Mouse (Mus musculus) MEL (cell line): ENCODE data around the gene Dok4. TPM values are rescaled to one million over a fixed set of nuclear protein-coding genes. Genes with fewer than 3 reads are reported as not detected.

ENCODE experiments used
- DNase-seq: peaks from one replicate; pipeline ENCODE4 v3.0.0; 2011; ENCODE audit warnings: low read depth, low spot score
- H3K27ac ChIP-seq: 2 replicates; pipeline ENCODE4 v1.5.1; 2012; ENCODE audit warnings: low read depth, mild to moderate bottlenecking, control low read depth, low read length, moderate library complexity; ENCODE audit not compliant: control insufficient read depth
- H3K27me3 ChIP-seq, 2 experiments: fragments of 150-350 bp in 1 of 2; sonication (generic) in 1 of 2; 2 replicates each; pipeline ENCODE4 v1.6.1; 2012; ENCODE audit warnings: low read length in 2 of 2, mild to moderate bottlenecking in 2 of 2, improper control_type of control experiment in 1 of 2, moderate library complexity in 1 of 2; ENCODE audit not compliant: insufficient read depth in 2 of 2, control insufficient read depth in 1 of 2
- H3K36me3 ChIP-seq, 2 experiments: 2 replicates each; pipeline ENCODE4 v1.6.1; 2012 to 2014; ENCODE audit warnings: low read length in 2 of 2, improper control_type of control experiment in 1 of 2, inconsistent platforms in 1 of 2, mild to moderate bottlenecking in 1 of 2; ENCODE audit not compliant: insufficient read depth in 2 of 2, control insufficient read depth in 1 of 2
- H3K4me1 ChIP-seq, 2 experiments: fragments of 150-350 bp in 1 of 2; sonication (generic) in 1 of 2; 2 replicates each; pipeline ENCODE4 v1.6.1; 2012; ENCODE audit warnings: low read length in 2 of 2, improper control_type of control experiment in 1 of 2, mild to moderate bottlenecking in 1 of 2; ENCODE audit not compliant: insufficient read depth in 2 of 2, control insufficient read depth in 1 of 2
- H3K4me3 ChIP-seq, 2 experiments: fragments of 150-350 bp in 1 of 2; sonication (generic) in 1 of 2; 2 replicates each; pipeline ENCODE4 v1.5.1; 2012; ENCODE audit warnings: low read depth in 2 of 2, low read length in 2 of 2, mild to moderate bottlenecking in 2 of 2, moderate library complexity in 2 of 2, control low read depth in 1 of 2, improper control_type of control experiment in 1 of 2; ENCODE audit not compliant: control insufficient read depth in 1 of 2, insufficient read depth in 1 of 2
- H3K79me2 ChIP-seq: 2 replicates; pipeline ENCODE4 v1.6.1; 2012; ENCODE audit warnings: mild to moderate bottlenecking, low read length, moderate library complexity; ENCODE audit not compliant: control insufficient read depth, poor library complexity, insufficient read depth
- H3K9ac ChIP-seq: 2 replicates; pipeline ENCODE4 v1.6.1; 2012; ENCODE audit warnings: low read depth, mild to moderate bottlenecking, control low read depth, low read length, moderate library complexity; ENCODE audit not compliant: control insufficient read depth, poor library complexity, severe bottlenecking
- H3K9me3 ChIP-seq: fragments of 150-350 bp; sonication (generic); replicated peaks from 2 replicates; pipeline ENCODE4 v1.6.1; 2012; ENCODE audit warnings: mild to moderate bottlenecking, low read length, improper control_type of control experiment, moderate library complexity; ENCODE audit not compliant: insufficient read depth
- BHLHE40 ChIP-seq: IDR thresholded peaks from 2 replicates; pipeline ENCODE4 v1.6.1; 2012; ENCODE audit warnings: low read depth, mild to moderate bottlenecking, inconsistent platforms, low read length, improper control_type of control experiment, borderline replicate concordance
- CHD1 ChIP-seq: IDR thresholded peaks from 2 replicates; pipeline ENCODE4 v1.6.1; 2012; ENCODE audit warnings: low read depth, mild to moderate bottlenecking, inconsistent platforms, low read length, improper control_type of control experiment
- CHD2 ChIP-seq: IDR thresholded peaks from 2 replicates; pipeline ENCODE4 v1.6.1; 2011; ENCODE audit warnings: low read length, improper control_type of control experiment
- E2F4 ChIP-seq: IDR thresholded peaks from 2 replicates; pipeline ENCODE4 v1.6.1; 2011; ENCODE audit warnings: low read depth, low read length, improper control_type of control experiment, borderline replicate concordance
- GABPA ChIP-seq: IDR thresholded peaks from 2 replicates; pipeline ENCODE4 v1.6.1; 2012; ENCODE audit warnings: low read depth, mild to moderate bottlenecking, inconsistent platforms, low read length, improper control_type of control experiment, moderate library complexity
- JUND ChIP-seq: IDR thresholded peaks from 2 replicates; pipeline ENCODE4 v1.6.1; 2011; ENCODE audit warnings: low read depth, mild to moderate bottlenecking, improper control_type of control experiment, low read length
- KAT2A ChIP-seq: conservative IDR thresholded peaks from 2 replicates; pipeline ENCODE4 v1.6.1; 2012; ENCODE audit warnings: low read depth, low read length, improper control_type of control experiment, inconsistent platforms
- MAFK ChIP-seq: IDR thresholded peaks from 2 replicates; pipeline ENCODE4 v1.6.1; 2011; ENCODE audit warnings: low read depth, mild to moderate bottlenecking, low read length, improper control_type of control experiment, borderline replicate concordance
- MAZ ChIP-seq: IDR thresholded peaks from 2 replicates; pipeline ENCODE4 v1.6.1; 2012; ENCODE audit warnings: low read depth, mild to moderate bottlenecking, inconsistent platforms, low read length, improper control_type of control experiment
- MYB ChIP-seq: IDR thresholded peaks from 2 replicates; pipeline ENCODE4 v1.6.1; 2011; ENCODE audit warnings: mild to moderate bottlenecking, low read depth, low read length, improper control_type of control experiment
- NELFE ChIP-seq: IDR thresholded peaks from 2 replicates; pipeline ENCODE4 v1.6.1; 2011; ENCODE audit warnings: low read depth, low read length, improper control_type of control experiment
- NRF1 ChIP-seq: IDR thresholded peaks from 2 replicates; pipeline ENCODE4 v1.6.1; 2014; ENCODE audit warnings: low read depth, mild to moderate bottlenecking, inconsistent platforms, low read length, improper control_type of control experiment, moderate library complexity; ENCODE audit not compliant: poor library complexity, insufficient read depth, severe bottlenecking
- POLR2AphosphoS5 ChIP-seq: IDR thresholded peaks from 2 replicates; pipeline ENCODE4 v1.6.1; 2012; ENCODE audit warnings: low read depth, borderline replicate concordance, mild to moderate bottlenecking, inconsistent platforms, low read length, moderate library complexity, mixed read lengths
- RAD21 ChIP-seq: IDR thresholded peaks from 2 replicates; pipeline ENCODE4 v1.6.1; 2011; ENCODE audit warnings: mild to moderate bottlenecking, low read depth, low read length, improper control_type of control experiment
- SIN3A ChIP-seq: IDR thresholded peaks from 2 replicates; pipeline ENCODE4 v1.6.1; 2012; ENCODE audit warnings: low read length, improper control_type of control experiment, inconsistent platforms
- SMC3 ChIP-seq: IDR thresholded peaks from 2 replicates; pipeline ENCODE4 v1.6.1; 2011; ENCODE audit warnings: low read depth, low read length, improper control_type of control experiment
- TCF12 ChIP-seq: IDR thresholded peaks from 2 replicates; pipeline ENCODE4 v1.6.1; 2014; ENCODE audit warnings: low read depth, mild to moderate bottlenecking, inconsistent platforms, low read length, improper control_type of control experiment, moderate library complexity
- USF1 ChIP-seq: IDR thresholded peaks from 2 replicates; pipeline ENCODE4 v1.6.1; 2014; ENCODE audit warnings: low read depth, mild to moderate bottlenecking, inconsistent platforms, low read length, improper control_type of control experiment, moderate library complexity
- ZC3H11A ChIP-seq: IDR thresholded peaks from 2 replicates; pipeline ENCODE4 v1.6.1; 2012; ENCODE audit warnings: low read depth, mild to moderate bottlenecking, inconsistent platforms, low read length, improper control_type of control experiment
- polyA plus RNA-seq, 2 experiments: library from polyadenylated mRNA; stranded (reverse) in 1 of 2; unstranded in 1 of 2; fragments of >175 nt in 1 of 2; fragments of >200 nt in 1 of 2; gene quantifications; 2 replicates each; pipeline versions ENCODE4 v1.2.1 to v1.2.4; 2012; ENCODE audit warnings: low replicate concordance in 2 of 2, low read depth in 1 of 2; ENCODE audit not compliant: insufficient read length in 2 of 2, insufficient read depth in 1 of 2, missing spikeins in 1 of 2
- total RNA-seq: library from RNA; depleted of rRNA; stranded (reverse); fragments of 300-350 nt; gene quantifications from 2 replicates; pipeline ENCODE4 v1.2.3, GENCODE M21; 2012

The Dok4 gene
- total and polyA plus RNA-seq, 3 experiments = 1.5 to 3.2 TPM; not detected in 1

GRCm38 (mm10) chr8:94871108-94871894 is 4.8 kb downstream of the Dok4 start:
- TF ChIP-seq CHD1 = 0 out of 2 replicates have a peak, but pooled peaks have one; percentile 61
- no peak for TF ChIP-seq RAD21
- TF ChIP-seq MAZ = peak; percentile 75; the same call in 1 of the 2 replicates
- Histone ChIP-seq H3K27me3 (no peaks in the 10 kb centered on the region), H3K4me3 (peak overlapping the region; percentile 38 to 46; a peak in 3 of 4 replicates), H3K9ac (peak overlapping the region; percentile 41), H3K36me3 (peaks cover 0 to under 1% of the 10 kb centered on the region in 2 experiments; a peak in 2 of 4 replicates), H3K9me3 (no peaks in the 10 kb centered on the region), H3K79me2 (no peaks in the 10 kb centered on the region), H3K4me1 (peaks cover under 1 to 7% of the 10 kb centered on the region in 2 experiments; a peak in 3 of 4 replicates), H3K27ac (no peak overlapping the region)
- DNase-seq = peak; percentile 67

GRCm38 (mm10) chr8:94870474-94871107 is 5.5 kb downstream of the Dok4 start:
- no peaks in the 10 kb centered on the region for H3K36me3 ChIP-seq
- peaks cover 0 to 8% of the 10 kb centered on the region in 2 experiments; a peak in 2 of 4 replicates for H3K4me1 ChIP-seq
- peak overlapping the region; percentile 41 for H3K9ac ChIP-seq

GRCm38 (mm10) chr8:94870003-94870402 is 6.1 kb downstream of the Dok4 start:
- no peak overlapping the region for H3K27ac ChIP-seq
- H3K9ac ChIP-seq = no peak overlapping the region
- H3K36me3 ChIP-seq = no peaks in the 10 kb centered on the region; a peak in 1 of 4 replicates
- H3K9me3 ChIP-seq = no peaks in the 10 kb centered on the region
- peaks cover 0 to 8% of the 10 kb centered on the region in 2 experiments; a peak in 1 of 4 replicates for H3K4me1 ChIP-seq
- no peak for DNase-seq
- TF ChIP-seq SIN3A = no peak
- no peak for TF ChIP-seq BHLHE40
- no peak for TF ChIP-seq MAFK
- TF ChIP-seq TCF12 = no peak
- TF ChIP-seq CHD2 = no peak
- no peak for TF ChIP-seq RAD21
- TF ChIP-seq NELFE = no peak
- TF ChIP-seq NRF1 = no peak
- TF ChIP-seq USF1 = no peak
- TF ChIP-seq POLR2AphosphoS5 = no peak
- no peak for TF ChIP-seq E2F4
- no peak for TF ChIP-seq JUND
- TF ChIP-seq, all 39 proteins: peak for 0
- no peaks in the 10 kb centered on the region for H3K27me3 ChIP-seq
- no peak overlapping the region for H3K4me3 ChIP-seq
- H3K79me2 ChIP-seq = no peaks in the 10 kb centered on the region

More at GRCm38 (mm10) chr8:94870474-94871107, 5.5 kb downstream of the Dok4 start:
- H3K79me2 ChIP-seq = no peaks in the 10 kb centered on the region
- peak overlapping the region; percentile 38 to 46; a peak in 3 of 4 replicates for H3K4me3 ChIP-seq
- H3K27me3 ChIP-seq = no peaks in the 10 kb centered on the region
- DNase-seq = no peak
- no peak overlapping the region for H3K27ac ChIP-seq
- TF ChIP-seq KAT2A = no peak
- no peak for TF ChIP-seq ZC3H11A
- no peak for TF ChIP-seq USF1
- TF ChIP-seq SMC3 = no peak
- TF ChIP-seq MYB = no peak
- TF ChIP-seq GABPA = no peak
- TF ChIP-seq CHD1 = no peak
- H3K9me3 ChIP-seq = no peaks in the 10 kb centered on the region
